Mouse (Mus musculus): Measurements from ENCODE around the gene Gm19935. TPM values are rescaled to one million over a fixed set of nuclear protein-coding genes. Genes with fewer than 3 reads are reported as not detected.

The Gm19935 gene
- polyA plus RNA-seq (2015; fragmentation: Nextera tagmentation; extraction: Ambion mirVana) = 1.9 and 3.0 TPM in 2 replicates

- 0 out of 2 replicates have a peak within 1 kb of the TSS, but pooled peaks have one; percentile 8 for H3K4me2 ChIP-seq
- 82% methylated on average over 2 of the region's 2 CpGs for WGBS
- no peak for ATAC-seq (ENCODE audit: low FRiP score)
- no peaks in the 10 kb centered on the region for H3K27me3 ChIP-seq
- no peak within 1 kb of the TSS for H3K9ac ChIP-seq
- no peaks in the 10 kb centered on the region for H3K36me3 ChIP-seq
- no peaks in the 10 kb centered on the region for H3K9me3 ChIP-seq
- H3K4me1 ChIP-seq (replicated peaks) = peaks cover 23% of the 10 kb centered on the region
- peak within 1 kb of the TSS; percentile 59; the same call in 1 of the 2 replicates for H3K27ac ChIP-seq
- no peak within 1 kb of the TSS for H3K4me3 ChIP-seq
Observed at GRCm38 (mm10) chr8:90817293-90817692, at the start of gene Gm19935. Gene Gm19935, minus strand, starts transcription at chr8:90817393.

DNA sequence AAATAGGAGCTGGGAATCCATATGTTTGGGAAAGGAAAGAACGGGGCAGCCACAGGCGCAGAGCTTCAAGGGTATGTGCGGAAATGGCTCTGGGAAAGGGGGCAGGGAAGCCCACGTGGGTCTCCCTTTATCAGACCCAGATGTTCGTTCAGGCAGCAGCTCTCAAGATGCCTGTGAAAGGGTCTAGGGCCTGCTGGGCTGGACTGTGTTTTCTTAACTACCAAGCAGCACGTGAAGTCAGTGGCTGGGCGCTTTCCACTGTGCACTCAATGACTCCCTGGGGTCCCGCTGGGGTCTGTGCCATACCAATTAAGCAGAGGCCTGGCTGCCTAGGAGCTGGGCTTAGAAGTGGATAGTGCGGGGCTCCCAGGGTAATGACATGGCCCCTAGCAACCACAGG is 44.8 kb upstream of the Gm19935 start:
- ATAC-seq (ENCODE audit: low FRiP score) = peak; percentile 91
- peak overlapping the region; percentile 39 for H3K9ac ChIP-seq
- WGBS = 4% methylated on average over 9 of the region's 9 CpGs

GRCm38 (mm10) chr8:90861266-90861944 is 44.2 kb upstream of the Gm19935 start:
- Histone ChIP-seq H3K4me3 (no peak overlapping the region), H3K4me2 (peak overlapping the region; percentile 31), H3K36me3 (no peaks in the 10 kb centered on the region), H3K27ac (peak overlapping the region; percentile 88), H3K9me3 (no peaks in the 10 kb centered on the region), H3K27me3 (no peaks in the 10 kb centered on the region), H3K9ac (peak overlapping the region; percentile 39), H3K4me1 (replicated peaks) (peaks cover 34% of the 10 kb centered on the region)
- 1% methylated on average over 9 of the region's 9 CpGs for WGBS
- ATAC-seq (ENCODE audit: low FRiP score) = peak; percentile 48

More for the DNA sequence above, 44.8 kb upstream of the Gm19935 start:
- H3K36me3 ChIP-seq = no peaks in the 10 kb centered on the region
- H3K4me3 ChIP-seq = no peak overlapping the region
- H3K9me3 ChIP-seq = no peaks in the 10 kb centered on the region
- H3K27ac ChIP-seq = peak overlapping the region; percentile 88
- H3K27me3 ChIP-seq = no peaks in the 10 kb centered on the region
- peaks cover 30% of the 10 kb centered on the region for H3K4me1 ChIP-seq (replicated peaks)
- peak overlapping the region; percentile 31 for H3K4me2 ChIP-seq

GRCm38 (mm10) chr8:90858071-90858470 is 40.9 kb upstream of the Gm19935 start:
- no peak overlapping the region for H3K27ac ChIP-seq
- no peaks in the 10 kb centered on the region for H3K27me3 ChIP-seq
- 95% methylated on average over 2 of the region's 2 CpGs for WGBS
- no peaks in the 10 kb centered on the region for H3K9me3 ChIP-seq
- H3K4me3 ChIP-seq = no peak overlapping the region
- H3K4me1 ChIP-seq (replicated peaks) = peaks cover 52% of the 10 kb centered on the region
- no peak overlapping the region for H3K9ac ChIP-seq
- H3K36me3 ChIP-seq = no peaks in the 10 kb centered on the region
- no peak for ATAC-seq (ENCODE audit: low FRiP score)
- H3K4me2 ChIP-seq = no peak overlapping the region

DNA sequence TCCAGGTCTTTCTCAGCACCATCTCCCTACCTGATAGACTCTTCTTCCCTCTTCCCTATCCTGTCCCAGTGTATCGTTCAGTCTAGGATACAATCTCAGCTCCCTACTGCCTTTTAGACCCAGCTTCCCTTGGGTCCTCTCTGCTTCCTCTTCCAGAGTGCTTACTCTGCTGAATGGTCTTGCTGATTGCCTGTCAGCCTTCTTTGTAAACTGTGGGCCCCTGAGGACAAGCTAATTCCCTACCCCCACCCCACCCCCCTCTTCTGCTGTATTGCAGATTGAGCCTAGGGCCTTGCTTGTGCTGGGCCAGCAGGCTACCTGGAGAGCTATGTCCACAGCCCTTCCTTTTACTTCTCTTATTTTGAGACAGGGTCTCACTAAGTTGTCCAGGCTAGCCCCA is 39.8 kb upstream of the Gm19935 start:
- no peaks in the 10 kb centered on the region for H3K27me3 ChIP-seq
- no peak overlapping the region for H3K27ac ChIP-seq
- H3K4me2 ChIP-seq = no peak overlapping the region
- no peaks in the 10 kb centered on the region for H3K9me3 ChIP-seq
- H3K4me1 ChIP-seq (replicated peaks) = peaks cover 42% of the 10 kb centered on the region
- ATAC-seq (ENCODE audit: low FRiP score) = no peak
- H3K4me3 ChIP-seq = no peak overlapping the region
- H3K36me3 ChIP-seq = peaks cover 3% of the 10 kb centered on the region; the same call in 1 of the 2 replicates
- 26% methylated on average over 1 of the region's 1 CpGs for WGBS
- H3K9ac ChIP-seq = no peak overlapping the region; the same call in 1 of the 2 replicates

- H3K36me3 ChIP-seq = peaks cover 3% of the 10 kb centered on the region; the same call in 1 of the 2 replicates
- no peak overlapping the region for H3K4me3 ChIP-seq
- no peak overlapping the region for H3K4me2 ChIP-seq
- ATAC-seq (ENCODE audit: low FRiP score) = no peak
- H3K4me1 ChIP-seq (replicated peaks) = peaks cover 34% of the 10 kb centered on the region
- no peaks in the 10 kb centered on the region for H3K9me3 ChIP-seq
- no peaks in the 10 kb centered on the region for H3K27me3 ChIP-seq
- H3K27ac ChIP-seq = no peak overlapping the region
- no peak overlapping the region for H3K9ac ChIP-seq
- 93% methylated on average over 3 of the region's 3 CpGs for WGBS
Observed at GRCm38 (mm10) chr8:90856171-90856570, 39.0 kb upstream of the Gm19935 start.

- H3K27ac ChIP-seq = peak overlapping the region; percentile 83
- no peak overlapping the region for H3K4me3 ChIP-seq
- H3K4me2 ChIP-seq = peak overlapping the region; percentile 17
- H3K9ac ChIP-seq = 0 out of 2 replicates have a peak overlapping the region, but pooled peaks have one; percentile 8
- no peaks in the 10 kb centered on the region for H3K27me3 ChIP-seq
- WGBS = 10% methylated on average over 10 of the region's 10 CpGs
- H3K36me3 ChIP-seq = peaks cover 3% of the 10 kb centered on the region; the same call in 1 of the 2 replicates
- peaks cover 41% of the 10 kb centered on the region for H3K4me1 ChIP-seq (replicated peaks)
- H3K9me3 ChIP-seq = no peaks in the 10 kb centered on the region
- peak; percentile 73 for ATAC-seq (ENCODE audit: low FRiP score)
Observed at GRCm38 (mm10) chr8:90854671-90855161, 37.5 kb upstream of the Gm19935 start.

GRCm38 (mm10) chr8:90853971-90854670 is 36.9 kb upstream of the Gm19935 start:
- Histone ChIP-seq H3K9ac (0 out of 2 replicates have a peak overlapping the region, but pooled peaks have one; percentile 8), H3K9me3 (no peaks in the 10 kb centered on the region), H3K36me3 (peaks cover 3% of the 10 kb centered on the region; the same call in 1 of the 2 replicates), H3K4me1 (replicated peaks) (peaks cover 42% of the 10 kb centered on the region), H3K27me3 (no peaks in the 10 kb centered on the region), H3K4me3 (no peak overlapping the region), H3K27ac (peak overlapping the region; percentile 83), H3K4me2 (peak overlapping the region; percentile 17)
- WGBS = 40% methylated on average over 9 of the region's 9 CpGs
- no peak; the same call in none of the 2 replicates for ATAC-seq (ENCODE audit: low FRiP score)

- ATAC-seq (ENCODE audit: low FRiP score) = no peak
- 37% methylated on average over 8 of the region's 8 CpGs for WGBS
- no peak overlapping the region for H3K27ac ChIP-seq
- no peaks in the 10 kb centered on the region for H3K9me3 ChIP-seq
- no peak overlapping the region for H3K4me3 ChIP-seq
- H3K36me3 ChIP-seq = peaks cover 3% of the 10 kb centered on the region; the same call in 1 of the 2 replicates
- no peaks in the 10 kb centered on the region for H3K27me3 ChIP-seq
- no peak overlapping the region for H3K9ac ChIP-seq
- peaks cover 38% of the 10 kb centered on the region for H3K4me1 ChIP-seq (replicated peaks)
- no peak overlapping the region for H3K4me2 ChIP-seq
Observed at GRCm38 (mm10) chr8:90851544-90851943, 34.4 kb upstream of the Gm19935 start.

DNA sequence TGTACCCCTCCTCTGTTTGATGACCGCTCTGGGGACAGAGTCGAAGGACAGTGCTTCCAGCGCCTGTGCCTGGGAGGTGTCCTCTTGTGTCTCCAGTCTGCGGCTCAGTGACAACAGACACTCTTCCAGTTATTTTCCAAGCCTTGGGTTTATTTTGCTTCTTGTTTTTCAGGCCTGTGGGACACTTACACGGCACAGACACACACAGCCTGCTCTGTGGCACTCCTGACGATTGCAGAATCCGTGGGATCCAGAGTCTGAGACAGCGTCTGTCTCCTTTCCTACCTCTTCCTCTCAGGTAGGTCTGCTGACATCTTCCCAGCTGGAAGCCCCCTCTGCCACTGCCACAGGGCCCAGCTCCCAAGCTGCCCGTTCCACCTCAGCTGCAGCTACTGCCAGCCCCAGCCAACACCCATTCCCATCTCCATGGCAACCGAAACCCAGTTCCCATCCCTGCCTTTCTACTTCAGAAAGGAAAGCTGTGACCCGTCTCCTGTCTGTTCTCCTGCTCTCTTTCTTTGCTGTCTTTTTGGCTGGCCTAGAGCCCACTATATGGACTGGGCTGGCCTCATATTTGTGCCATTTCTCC is 32.4 kb upstream of the Gm19935 start:
- Histone ChIP-seq H3K36me3 (peaks cover 3% of the 10 kb centered on the region; the same call in 1 of the 2 replicates), H3K9me3 (no peaks in the 10 kb centered on the region), H3K9ac (peak overlapping the region; percentile 47), H3K4me3 (no peak overlapping the region), H3K4me1 (replicated peaks) (peaks cover 32% of the 10 kb centered on the region), H3K4me2 (no peak overlapping the region), H3K27me3 (no peaks in the 10 kb centered on the region), H3K27ac (peak overlapping the region; percentile 86)
- WGBS = 36% methylated on average over 11 of the region's 11 CpGs
- 0 out of 2 replicates have a peak, but pooled peaks have one; percentile 59 for ATAC-seq (ENCODE audit: low FRiP score)

DNA sequence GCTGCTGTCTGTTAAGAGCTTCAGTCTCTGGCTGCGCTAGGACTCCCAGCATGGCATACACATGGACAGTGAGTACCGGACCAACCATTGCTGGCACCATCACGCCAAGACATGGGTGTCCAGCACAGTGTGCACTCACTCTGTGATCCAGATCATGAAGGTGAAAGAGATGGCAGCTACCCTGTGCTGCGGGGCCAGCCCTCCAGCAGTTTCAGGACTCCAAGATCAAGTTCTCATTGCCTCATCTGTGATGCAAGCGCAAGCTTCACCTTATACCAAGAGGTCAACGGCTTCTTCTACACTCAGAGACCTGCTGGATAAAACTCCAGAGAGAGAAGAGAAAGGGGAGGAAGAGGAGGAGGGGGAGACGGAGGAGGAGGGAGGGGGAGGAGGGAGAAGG is 30.8 kb upstream of the Gm19935 start:
- WGBS = 90% methylated on average over 7 of the region's 7 CpGs

More for the DNA sequence above, 30.8 kb upstream of the Gm19935 start:
- Histone ChIP-seq H3K27ac (no peak overlapping the region), H3K4me1 (replicated peaks) (peaks cover 27% of the 10 kb centered on the region), H3K36me3 (peaks cover 3% of the 10 kb centered on the region; the same call in 1 of the 2 replicates), H3K4me2 (no peak overlapping the region), H3K4me3 (no peak overlapping the region), H3K9ac (no peak overlapping the region), H3K9me3 (no peaks in the 10 kb centered on the region), H3K27me3 (no peaks in the 10 kb centered on the region)
- ATAC-seq (ENCODE audit: low FRiP score) = no peak
